Mouse (Mus musculus) G1E (cell line): ENCODE results near the gene Spata5.

Experiments used
- CTCF ChIP-seq: IDR thresholded peaks from 2 replicates; pipeline ENCODE4 v1.5.1; 2012; ENCODE audit warnings: low read depth, low read length, inconsistent platforms, mixed read lengths
- GATA1 ChIP-seq: IDR thresholded peaks from 2 replicates; pipeline ENCODE4 v1.6.1; 2012; ENCODE audit warnings: borderline replicate concordance, low read length, inconsistent platforms, mixed read lengths
- POLR2AphosphoS5 ChIP-seq: IDR thresholded peaks from 2 replicates; pipeline ENCODE4 v1.6.1; 2012; ENCODE audit warnings: low read depth, low read length, inconsistent platforms; ENCODE audit not compliant: insufficient replicate concordance

DNA sequence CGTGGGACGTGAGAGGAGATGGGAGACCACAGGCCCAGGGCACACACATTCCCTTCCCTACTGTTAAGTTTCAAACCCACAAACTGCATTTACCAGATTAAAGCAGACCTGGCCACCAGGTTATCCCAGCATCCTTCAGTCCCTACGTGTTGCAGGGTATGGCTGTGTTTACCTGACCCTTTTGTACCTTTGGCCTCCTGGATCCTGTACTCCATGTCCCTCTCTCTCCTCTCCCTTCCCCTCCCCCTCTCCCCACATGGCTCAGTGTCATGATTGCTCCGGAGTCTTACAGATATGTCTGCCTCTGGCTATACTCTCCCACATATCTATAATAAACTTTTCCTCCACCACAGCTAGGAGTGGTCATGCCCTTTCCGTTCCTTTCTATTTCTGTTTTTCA, 177.5 kb downstream of the Spata5 start:
- no peak for TF ChIP-seq CTCF
- no peak for TF ChIP-seq GATA1
- no peak for TF ChIP-seq POLR2AphosphoS5
